Mouse (Mus musculus) brain, embryonic 14.5 days (tissue): ENCODE measurements at regions not wholly inside any gene's neighbourhood (a gene's known extent, or its start where the extent isn't known, plus 50 kb on each side); places are given as distances from the start of the nearest gene placed in this dataset.

Experiments
- CTCF ChIP-seq: fragments of 200-500 bp; IDR thresholded peaks from 2 replicates; pipeline ENCODE4 v1.5.1; 2012; ENCODE audit warnings: inconsistent platforms, mild to moderate bottlenecking, moderate library complexity, borderline replicate concordance; ENCODE audit not compliant: insufficient read depth, insufficient read length; ENCODE audit errors: extremely low read depth
- POLR2A ChIP-seq: fragments of 200-500 bp; IDR thresholded peaks from 2 replicates; pipeline ENCODE4 v1.6.1; 2012; ENCODE audit warnings: mild to moderate bottlenecking, inconsistent platforms, borderline replicate concordance; ENCODE audit not compliant: poor library complexity, insufficient read depth, insufficient read length, severe bottlenecking; ENCODE audit errors: extremely low read depth

GRCm38 (mm10) chr1:136699571-136699970 is 74.9 kb downstream of the Zfp281 start:
- no peak for TF ChIP-seq POLR2A
- no peak for TF ChIP-seq CTCF
